9 mouse cellular contexts compared by ENCODE assay signal in genomic region chr4:53878542-53879417, GRCm38 (mm10). TPM values are rescaled to one million over a fixed set of nuclear protein-coding genes. Genes with fewer than 3 reads are reported as not detected.
DNase-seq lines count a peak whose midpoint lies in the region; ATAC-seq and TF ChIP-seq lines count a peak whose summit lies in the region.
"Had no signal": no experiment of that assay in that cellular context is flagged by ENCODE, and none has a peak within 500 bp of the region (broad histone marks: within the 10 kb centered on the region; RNA-seq: fewer than 3 reads in every experiment).

No protein-coding gene starts in this region.

- TF ChIP-seq CTCF in hindbrain, postnatal 0 days (IDR thresholded peaks at IDR 0.05; ENCODE audit: low read depth): no peak
- no peak for TF ChIP-seq CTCF in layer of hippocampus, adult 2 months (conservative IDR thresholded peaks at IDR 0.05)

- H3K4me2 ChIP-seq in embryonic facial prominence, embryonic 11.5 days (ENCODE audit: low read depth, low read length): 0 out of 2 replicates have a peak overlapping the region, but pooled peaks have one; percentile 3
- H3K4me2 ChIP-seq in hindbrain, postnatal 0 days (ENCODE audit: low read depth, low read length): peak overlapping the region; percentile 37; the same call in 1 of the 2 replicates
- H3K4me2 ChIP-seq in neural tube, embryonic 14.5 days (ENCODE audit: low read depth, low read length): peak overlapping the region; percentile 45

- H3K4me3 ChIP-seq in embryonic facial prominence, embryonic 11.5 days (ENCODE audit: low read depth, low read length): no peak overlapping the region
- no peak overlapping the region for H3K4me3 ChIP-seq in hindbrain, postnatal 0 days (ENCODE audit: low read length)
- H3K4me3 ChIP-seq in neural tube, embryonic 14.5 days (ENCODE audit: low read depth, low read length): no peak overlapping the region
- no peak overlapping the region for H3K4me3 ChIP-seq in layer of hippocampus, adult 2 months
- H3K4me3 ChIP-seq: myocyte had no signal

- H3K27ac ChIP-seq in embryonic facial prominence, embryonic 11.5 days (replicated peaks; ENCODE audit: low read depth, low read length): no peak overlapping the region
- peak overlapping the region; percentile 48; the same call in 1 of the 2 replicates for H3K27ac ChIP-seq in hindbrain, postnatal 0 days
- H3K27ac ChIP-seq in neural tube, embryonic 14.5 days (ENCODE audit: low read depth, low read length): peak overlapping the region; percentile 78
- H3K27ac ChIP-seq in layer of hippocampus, adult 2 months: no peak overlapping the region

- H3K9ac ChIP-seq in embryonic facial prominence, embryonic 11.5 days (replicated peaks; ENCODE audit: low read length): no peak overlapping the region
- H3K9ac ChIP-seq in hindbrain, postnatal 0 days (replicated peaks; ENCODE audit: low read length): peak overlapping the region; percentile 24
- H3K9ac ChIP-seq in neural tube, embryonic 14.5 days (replicated peaks; ENCODE audit: low read depth, low read length): peak overlapping the region; percentile 37

- H3K36me3 ChIP-seq in embryonic facial prominence, embryonic 11.5 days (replicated peaks; ENCODE audit: control insufficient read depth, insufficient read depth, low read depth, low read length): no peaks in the 10 kb centered on the region
- no peaks in the 10 kb centered on the region for H3K36me3 ChIP-seq in hindbrain, postnatal 0 days (ENCODE audit: insufficient read depth, low read length)
- no peaks in the 10 kb centered on the region for H3K36me3 ChIP-seq in neural tube, embryonic 14.5 days (ENCODE audit: control insufficient read depth, insufficient read depth, low read length)

- WGBS in embryonic facial prominence, embryonic 11.5 days: 36% methylated on average over 24 of the region's 24 CpGs
- 31% methylated on average over 24 of the region's 24 CpGs for WGBS in hindbrain, postnatal 0 days
- 17% methylated on average over 24 of the region's 24 CpGs for WGBS in neural tube, embryonic 14.5 days

- no peaks in the 10 kb centered on the region for H3K4me1 ChIP-seq in embryonic facial prominence, embryonic 11.5 days (ENCODE audit: control insufficient read depth, insufficient read depth, low read length)
- H3K4me1 ChIP-seq in hindbrain, postnatal 0 days (ENCODE audit: insufficient read depth, low read length): 0 out of 2 replicates have a peak, but pooled peaks cover 6% of the 10 kb centered on the region
- 0 out of 2 replicates have a peak, but pooled peaks cover 7% of the 10 kb centered on the region for H3K4me1 ChIP-seq in neural tube, embryonic 14.5 days (ENCODE audit: control insufficient read depth, insufficient read depth, low read length)

- no peaks in the 10 kb centered on the region for H3K9me3 ChIP-seq in embryonic facial prominence, embryonic 11.5 days (replicated peaks; ENCODE audit: control insufficient read depth, low read length)
- H3K9me3 ChIP-seq in hindbrain, postnatal 0 days (ENCODE audit: low read length): no peaks in the 10 kb centered on the region
- no peaks in the 10 kb centered on the region for H3K9me3 ChIP-seq in neural tube, embryonic 14.5 days (ENCODE audit: control insufficient read depth, low read length)

- no peak for ATAC-seq in embryonic facial prominence, embryonic 11.5 days (replicated peaks; ENCODE audit: insufficient number of reproducible peaks, low FRiP score, low TSS enrichment, low read depth)
- peak; percentile 69 for ATAC-seq in hindbrain, postnatal 0 days
- ATAC-seq in neural tube, embryonic 14.5 days (ENCODE audit: low read depth): peak; percentile 65; the same call in 1 of the 2 replicates

- H3K27me3 ChIP-seq in embryonic facial prominence, embryonic 11.5 days (ENCODE audit: control insufficient read depth, insufficient read depth, low read length): no peaks in the 10 kb centered on the region
- H3K27me3 ChIP-seq in hindbrain, postnatal 0 days (ENCODE audit: insufficient read depth, low read length): no peaks in the 10 kb centered on the region
- H3K27me3 ChIP-seq in neural tube, embryonic 14.5 days (ENCODE audit: control insufficient read depth, insufficient read depth, low read length): no peaks in the 10 kb centered on the region

- peak; percentile 19 for DNase-seq in kidney, postnatal 14 days
- no peak for DNase-seq in kidney, adult 11 months
- DNase-seq in embryonic facial prominence, embryonic 11.5 days (ENCODE audit: low spot score): peak; percentile 22
- peak; percentile 49 for DNase-seq in hindbrain, postnatal 0 days (ENCODE audit: low spot score)
- no peak for DNase-seq in layer of hippocampus, adult 11-12 months (ENCODE audit: low spot score)
- DNase-seq in spleen, postnatal 14 days (ENCODE audit: low spot score in 2 of 2): no peak
- DNase-seq in layer of hippocampus, adult 2 months (ENCODE audit: low spot score in 2 of 2): no peak

RNA-seq across cellular contexts. Expression of gene Tmem38b, which starts 52.9 kb away (rescaled TPM):
- polyA plus RNA-seq in embryonic facial prominence, embryonic 11.5 days (2014; fragmentation: Nextera tagmentation; extraction: Ambion mirVana): 6.4 and 9.6 TPM in 2 replicates
- total RNA-seq in hindbrain, postnatal 0 days (2014; rRNA removed): 3.3 and 3.6 TPM in 2 replicates
- 6.2 and 7.0 TPM in 2 replicates for polyA plus RNA-seq in hindbrain, postnatal 0 days (2015; fragmentation: Nextera tagmentation; extraction: Ambion mirVana)
- polyA plus RNA-seq in neural tube, embryonic 14.5 days (2014; fragmentation: Nextera tagmentation; extraction: Ambion mirVana): 7.3 and 9.8 TPM in 2 replicates
- total RNA-seq in layer of hippocampus, adult 2 months (2021): 10 to 100 TPM; 14.9 to 21.6 TPM

Comparison
In these comparisons a context has a peak if more than half of its experiments do, and no peak if none do; other contexts are left out.
1. DNase-seq: peak in kidney, postnatal 14 days (single experiment), embryonic facial prominence, embryonic 11.5 days (single experiment) and hindbrain, postnatal 0 days (single experiment); none in kidney, adult 11 months (single experiment), layer of hippocampus, adult 11-12 months (single experiment), spleen, postnatal 14 days (0 of 2) and layer of hippocampus, adult 2 months (0 of 2).
2. H3K27ac ChIP-seq: peak in hindbrain, postnatal 0 days (single experiment) and neural tube, embryonic 14.5 days (single experiment); none in embryonic facial prominence, embryonic 11.5 days (single experiment) and layer of hippocampus, adult 2 months (single experiment).
3. Peak in every context shown above with its lines, with median percentiles within 50 percentile points of each other: H3K4me2 ChIP-seq.